Mouse (Mus musculus) G1E (cell line): Measurements from ENCODE around the gene Mtss1l.

Experiments used
- CTCF ChIP-seq: IDR thresholded peaks from 2 replicates; pipeline ENCODE4 v1.5.1; 2012; ENCODE audit warnings: low read depth, low read length, inconsistent platforms, mixed read lengths
- GATA1 ChIP-seq: IDR thresholded peaks from 2 replicates; pipeline ENCODE4 v1.6.1; 2012; ENCODE audit warnings: borderline replicate concordance, low read length, inconsistent platforms, mixed read lengths
- GATA2 ChIP-seq: IDR thresholded peaks from 2 replicates; pipeline ENCODE4 v1.6.1; 2012; ENCODE audit warnings: low read depth, low read length, inconsistent platforms, borderline replicate concordance
- TAL1 ChIP-seq: conservative IDR thresholded peaks from 2 replicates; pipeline ENCODE4 v1.6.1; 2012; ENCODE audit warnings: low read depth, low read length, inconsistent platforms, mixed read lengths

DNA sequence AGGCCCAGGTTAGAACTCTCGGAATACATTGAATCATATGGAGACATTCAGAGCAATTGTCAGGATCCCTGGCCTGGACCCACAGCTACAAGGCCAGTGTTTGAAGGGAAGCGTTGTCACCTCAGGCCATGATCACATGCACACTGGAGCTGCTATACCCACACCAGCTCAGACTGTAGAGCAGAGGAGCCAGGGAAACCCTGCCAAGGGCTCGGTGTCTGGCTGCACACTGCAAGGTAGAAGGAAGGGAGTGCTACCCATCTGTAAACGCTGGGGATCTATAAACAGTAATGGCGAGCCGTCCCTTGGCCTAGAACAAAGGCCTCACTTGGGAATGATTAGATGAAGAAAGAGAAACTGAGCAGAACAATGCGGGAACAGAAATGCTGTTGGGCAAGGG lies 21.8 kb upstream of the Mtss1l start:
- no peak for TF ChIP-seq CTCF
- TF ChIP-seq GATA1: no peak
- no peak for TF ChIP-seq GATA2
- TF ChIP-seq TAL1: no peak
